Mouse (Mus musculus): ENCODE measurements at regions not wholly inside any gene's neighbourhood (a gene's known extent, or its start where the extent isn't known, plus 50 kb on each side); places are given as distances from the start of the nearest gene placed in this dataset.
A peak's percentile ranks its signal among the peaks of the same experiment; 100 is the strongest.

DNA sequence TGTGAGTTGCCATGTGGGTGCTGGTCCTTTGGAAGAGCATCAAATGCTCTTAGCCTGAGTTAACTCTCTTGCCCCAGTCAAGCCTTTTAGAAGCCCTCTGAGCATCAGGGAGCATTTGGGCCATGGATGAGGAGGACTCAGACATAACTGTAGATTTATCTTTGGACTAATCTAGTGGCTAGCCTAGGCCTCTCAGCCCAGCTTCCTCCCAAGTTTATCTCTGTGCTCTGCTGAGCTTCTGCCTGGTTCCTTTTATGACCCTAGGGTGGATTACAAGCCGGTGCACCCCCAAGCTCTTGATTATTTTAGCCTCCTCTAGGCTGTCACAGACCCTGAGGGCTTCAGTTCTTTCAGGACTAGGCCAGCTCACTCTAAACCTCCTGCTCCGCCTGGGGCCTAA lies 102.6 kb upstream of the Vps8 start:
- no peak for DNase-seq

DNA sequence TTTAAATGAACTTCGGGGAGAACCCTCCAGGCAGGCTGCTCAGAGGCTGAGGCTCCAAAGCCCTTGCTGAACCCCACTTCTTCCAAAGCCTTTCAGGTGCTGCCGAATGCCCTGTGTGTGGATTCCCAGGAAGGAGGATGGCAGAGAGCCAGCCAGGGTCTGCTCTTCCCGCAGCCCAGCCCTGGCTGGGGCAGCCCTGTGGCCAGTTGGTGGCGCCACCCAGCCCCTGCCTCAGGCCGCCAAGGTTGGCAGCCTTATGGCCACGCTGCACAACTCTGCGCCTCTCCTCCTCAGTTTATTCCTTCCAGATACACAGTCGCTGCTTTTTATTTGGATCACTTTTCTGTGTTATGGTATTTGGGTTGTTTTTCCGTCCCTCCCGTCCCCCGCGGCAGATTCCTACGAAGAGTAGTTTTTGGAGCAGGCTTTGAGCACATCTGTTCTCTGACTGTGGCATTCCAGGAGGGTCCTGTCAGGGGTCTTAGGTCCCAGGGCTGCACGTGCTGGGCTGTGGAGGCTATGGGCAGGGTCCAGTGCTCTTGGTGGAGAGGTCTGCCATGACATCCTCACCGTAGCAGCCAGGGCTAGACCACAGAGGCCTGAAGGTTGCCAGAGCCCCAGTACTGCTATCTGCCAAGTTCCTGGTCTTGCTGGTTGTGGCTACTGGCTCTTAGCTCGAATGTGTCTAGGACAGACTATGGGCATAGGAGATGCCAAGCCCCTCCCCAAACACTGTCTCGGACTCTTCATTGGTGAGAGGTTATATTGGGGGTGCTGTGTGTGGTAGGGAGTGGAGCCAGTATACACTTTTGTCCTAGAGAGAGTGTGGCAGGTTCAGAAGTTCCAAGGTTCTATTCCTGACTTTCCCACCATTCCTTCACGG lies 101.5 kb upstream of the Vps8 start:
- peak; percentile 16 for DNase-seq

DNA sequence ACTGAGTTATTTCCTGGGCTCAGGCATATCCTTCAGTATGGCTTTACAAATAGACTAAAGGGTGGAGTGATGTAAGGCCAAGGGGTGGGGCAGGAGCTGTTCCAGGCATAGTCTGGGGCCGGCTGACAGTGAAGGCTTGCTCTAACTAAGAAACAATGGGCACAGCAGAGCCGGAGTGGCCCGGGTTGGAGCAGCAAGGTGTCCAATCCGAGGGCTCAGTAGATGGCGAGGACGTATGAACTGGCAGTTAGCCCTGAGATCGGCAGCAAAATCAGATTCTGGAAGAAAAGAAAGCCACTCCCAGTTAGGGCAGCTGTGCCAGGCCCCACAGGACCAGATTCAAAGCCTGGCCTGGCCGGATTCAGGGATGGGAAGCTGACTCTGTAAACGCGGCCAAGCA lies 100.5 kb upstream of the Vps8 start:
- DNase-seq = peak; percentile 25

DNA sequence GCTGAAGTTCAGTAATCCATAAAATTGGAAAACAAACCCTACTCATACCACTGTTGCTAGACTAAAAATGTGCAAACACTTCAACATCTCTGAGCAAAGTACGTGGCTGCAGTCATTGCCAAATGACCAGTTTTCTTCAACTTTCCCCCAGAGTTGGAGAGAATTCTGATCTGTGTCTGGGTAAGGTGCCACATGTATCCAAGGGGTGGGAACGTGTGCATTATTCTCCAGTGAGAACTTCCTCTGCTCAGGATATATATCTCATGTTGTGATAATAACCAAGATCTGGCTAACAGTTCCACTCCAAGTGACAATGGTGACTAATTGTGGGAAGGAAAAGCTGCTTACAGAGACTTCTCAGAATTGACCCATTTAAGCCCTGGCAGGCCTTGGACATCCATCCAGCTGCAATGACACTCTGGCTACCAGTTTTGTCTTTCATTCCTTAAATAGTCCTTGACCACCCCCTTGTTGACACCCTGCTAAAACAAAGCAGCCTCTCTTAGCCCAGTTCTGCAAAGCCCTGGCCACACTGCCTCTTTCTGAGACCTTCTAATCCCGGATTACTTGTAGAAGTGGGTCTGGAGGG lies 99.4 kb upstream of the Vps8 start:
- no peak for DNase-seq

DNA sequence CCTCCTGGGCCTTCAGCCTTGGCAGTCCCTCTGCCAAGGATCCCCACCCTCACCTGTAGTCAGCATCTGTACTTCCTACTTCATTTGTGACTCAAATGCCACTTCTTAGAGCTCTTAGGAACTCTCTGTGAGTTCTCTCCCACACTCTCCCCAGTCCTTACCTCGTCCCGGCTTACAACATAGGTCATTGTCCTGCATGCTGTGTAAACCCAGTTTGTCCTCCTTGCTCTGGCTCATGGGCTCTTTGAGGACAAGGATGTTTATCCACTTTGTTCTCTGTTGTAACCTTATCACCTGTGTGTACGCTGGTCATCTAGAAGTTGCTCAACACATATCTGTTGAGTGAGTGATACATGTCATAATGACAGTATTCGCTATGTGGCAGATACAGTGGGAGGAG lies 94.9 kb upstream of the Vps8 start:
- DNase-seq = no peak

DNA sequence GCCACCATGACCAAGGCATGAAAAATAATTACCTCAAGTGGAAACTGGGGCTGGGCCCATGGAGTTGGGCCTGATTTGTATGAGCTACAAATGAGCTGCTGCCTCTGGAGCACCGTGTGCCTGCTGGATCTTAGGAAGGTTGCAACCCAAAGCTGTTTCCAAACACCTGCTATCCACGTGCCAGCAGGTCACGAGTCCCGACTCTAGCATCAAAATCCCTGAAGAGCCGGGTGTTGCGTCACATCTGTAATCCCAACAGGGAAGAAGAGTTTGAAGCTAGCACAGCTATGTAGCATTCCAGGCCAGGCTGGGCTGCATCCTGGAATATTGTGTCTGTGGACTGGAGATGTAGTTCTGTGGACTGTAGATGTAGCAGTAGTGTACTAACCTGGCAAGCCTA lies 93.7 kb upstream of the Vps8 start:
- DNase-seq = no peak

DNA sequence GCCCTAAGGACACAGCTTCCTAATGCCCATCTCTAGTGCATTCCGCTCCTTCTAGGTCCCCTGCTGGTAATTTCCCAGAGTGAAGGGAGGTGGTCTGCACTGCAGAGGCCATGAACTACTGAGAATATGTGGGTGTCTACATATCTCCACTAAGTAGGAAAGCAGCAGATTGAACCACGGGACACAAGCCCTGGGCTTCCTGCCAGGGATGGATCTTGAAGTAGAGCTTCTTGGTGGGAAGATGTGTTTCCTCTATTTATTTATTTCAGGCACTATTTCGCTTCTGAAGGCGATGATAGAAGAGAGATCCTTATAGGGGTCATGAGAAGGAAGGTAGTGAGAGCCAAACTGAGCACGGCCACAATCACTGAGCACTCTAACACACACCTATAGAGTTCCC lies 91.7 kb upstream of the Vps8 start:
- DNase-seq = no peak

DNA sequence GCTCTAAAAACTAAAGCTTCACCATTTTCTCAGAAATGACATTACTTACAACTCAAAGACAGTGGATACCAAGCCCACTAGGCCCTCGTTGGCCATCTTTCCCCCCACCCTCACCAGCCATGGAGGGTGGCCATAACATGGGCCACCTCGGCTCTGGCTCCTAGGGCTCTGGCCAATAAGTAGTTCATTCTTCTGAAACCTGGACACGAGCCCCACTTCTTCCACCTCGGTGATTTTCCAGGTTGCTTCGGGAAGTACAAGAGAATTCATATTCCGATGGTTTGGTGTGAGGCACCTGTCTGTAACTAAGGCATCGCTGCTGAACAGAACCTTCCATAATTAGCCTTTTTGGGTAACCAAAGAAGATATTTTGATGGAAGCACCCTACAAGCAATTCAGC lies 90.5 kb upstream of the Vps8 start:
- DNase-seq = no peak

DNA sequence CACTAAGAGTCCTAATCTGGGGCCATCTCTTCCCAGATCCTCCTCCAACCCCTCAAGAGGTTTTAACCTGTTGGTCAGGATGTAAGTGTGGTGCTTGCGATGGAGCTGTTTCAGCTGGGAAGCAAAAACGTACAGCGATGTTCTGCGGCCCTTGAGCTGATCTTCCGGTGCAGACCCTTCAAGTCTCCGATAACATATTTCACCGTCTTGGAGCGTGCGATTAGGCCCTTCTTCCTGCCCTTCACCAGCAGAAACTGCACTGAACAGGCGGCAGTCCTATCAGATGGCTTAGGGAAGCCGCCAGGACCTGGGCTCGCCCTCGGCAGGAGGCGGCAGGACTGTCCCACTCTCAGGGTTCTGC lies 90.1 kb upstream of the Vps8 start:
- DNase-seq = no peak

DNA sequence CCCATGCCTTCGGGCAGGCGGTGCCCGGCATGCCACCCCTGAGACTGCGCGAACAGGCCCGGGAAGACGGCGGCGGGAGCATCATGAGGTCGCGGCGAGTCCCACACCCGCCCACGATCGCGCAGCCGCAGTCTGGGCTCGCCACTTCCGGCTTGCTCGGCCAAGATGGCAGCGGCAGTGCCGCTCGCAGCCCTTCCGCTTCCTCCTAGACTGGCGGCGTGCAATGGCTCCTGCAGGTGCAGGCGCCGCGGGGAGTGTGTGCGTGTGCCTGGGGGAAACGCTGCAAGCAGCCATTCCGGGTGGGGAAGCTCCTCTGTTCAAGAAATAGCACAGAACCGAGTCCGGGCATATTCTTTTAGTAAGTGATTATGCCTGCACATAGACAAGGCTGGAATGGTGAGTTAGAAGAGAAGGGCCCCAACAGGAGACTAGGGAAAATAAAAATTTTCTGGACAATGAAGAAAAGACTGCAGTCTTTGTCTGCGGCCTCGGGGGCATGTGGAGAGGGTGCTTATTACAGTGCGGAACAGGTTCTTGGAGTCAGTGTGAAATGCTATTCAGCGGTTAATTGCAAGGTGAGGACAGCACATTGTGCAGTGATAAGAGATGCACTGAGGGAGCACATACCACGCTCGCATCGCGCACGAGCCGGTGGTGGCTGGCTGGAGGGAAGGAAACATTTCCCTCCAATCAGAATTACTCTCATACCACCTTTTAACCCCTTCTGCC lies 89.5 kb upstream of the Vps8 start:
- DNase-seq = peak; percentile 94

DNA sequence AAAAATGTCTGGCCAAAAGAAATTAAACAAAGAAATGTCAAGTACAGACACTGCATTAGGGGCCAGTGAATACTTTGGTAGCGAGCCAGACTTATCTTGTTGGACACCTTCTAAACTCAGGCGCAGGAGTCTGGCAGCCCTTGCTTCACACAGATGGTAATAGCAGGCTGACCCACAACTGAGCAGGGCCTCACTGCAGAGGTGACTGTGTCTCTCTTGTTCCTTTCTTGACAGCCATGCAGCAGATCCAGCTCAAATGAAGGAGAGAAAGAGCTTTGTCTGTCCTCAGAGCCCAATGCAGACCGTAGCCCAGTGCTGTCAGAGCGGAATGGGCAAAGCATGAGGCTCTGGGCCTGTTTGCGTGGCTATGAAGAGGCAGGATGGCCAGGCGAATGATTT lies 83.9 kb upstream of the Vps8 start:
- no peak for DNase-seq

DNA sequence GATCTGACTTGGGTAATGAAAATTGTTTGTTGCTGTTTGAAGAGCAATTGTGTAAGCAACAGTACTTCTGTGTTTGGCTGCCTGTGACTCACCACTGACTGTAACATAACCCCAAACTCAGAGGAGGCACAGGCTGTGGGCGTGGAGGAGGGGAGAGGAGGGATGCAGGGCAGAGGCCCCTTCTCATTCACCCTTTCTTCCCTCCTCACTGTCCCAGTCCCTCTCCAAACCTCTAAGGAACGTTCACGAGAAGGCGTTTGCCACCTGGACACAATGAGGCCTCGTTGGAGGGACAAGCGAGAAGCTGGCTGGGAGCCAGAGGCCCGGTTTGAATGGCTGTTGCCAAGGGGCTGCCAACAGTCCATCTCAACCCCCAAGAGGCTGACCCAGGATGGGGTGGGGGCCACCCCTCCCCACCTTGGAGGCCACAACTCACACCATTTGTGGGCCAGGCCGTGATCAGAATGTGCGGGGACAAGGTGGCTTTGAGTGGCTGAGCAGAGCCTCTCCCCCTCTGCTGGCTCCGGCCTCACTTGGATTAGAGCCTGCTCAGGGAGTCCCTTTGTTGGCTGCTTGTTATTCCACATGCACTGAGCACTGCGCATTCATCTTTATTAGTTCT lies 83.3 kb upstream of the Vps8 start:
- peak; percentile 54 for DNase-seq

DNA sequence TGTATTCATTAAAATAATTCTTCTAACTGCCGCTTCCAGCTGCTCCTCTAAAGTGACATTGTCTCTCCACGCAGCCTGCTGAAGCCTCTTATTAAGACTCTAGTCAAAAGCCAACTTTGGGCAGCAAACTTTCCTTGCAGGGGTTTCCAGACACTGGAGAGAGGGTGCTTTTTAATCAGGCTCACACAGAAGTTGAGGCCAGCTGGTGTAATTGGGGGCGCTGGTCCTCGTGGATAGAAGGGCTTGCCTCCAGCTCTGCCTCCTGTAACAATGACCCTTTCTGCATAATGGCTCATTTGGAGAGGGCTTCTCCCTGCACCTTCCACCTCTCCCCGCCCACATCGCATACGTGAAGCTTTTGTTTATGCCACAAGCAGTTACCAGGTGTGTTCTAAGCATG lies 82.8 kb upstream of the Vps8 start:
- DNase-seq = no peak

DNA sequence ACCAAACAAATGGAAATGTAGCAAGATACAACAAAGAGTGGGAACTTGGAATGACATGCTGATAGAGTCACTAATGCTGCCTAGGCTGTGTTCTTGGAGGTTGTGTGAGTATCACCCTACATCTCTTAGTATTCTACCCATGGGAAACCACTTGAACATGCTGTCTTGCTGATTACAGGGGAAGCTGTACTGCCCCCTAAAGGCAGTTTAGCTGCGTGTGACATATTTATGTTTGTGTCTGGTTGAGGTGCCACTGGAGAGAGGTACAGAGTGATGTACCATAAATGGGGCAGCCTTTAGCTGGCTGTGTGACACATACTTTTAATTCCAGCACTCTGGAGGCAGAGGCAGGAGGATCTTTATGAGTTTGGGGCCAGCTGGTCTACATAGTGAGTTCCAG lies 73.0 kb upstream of the Vps8 start:
- no peak for DNase-seq

DNA sequence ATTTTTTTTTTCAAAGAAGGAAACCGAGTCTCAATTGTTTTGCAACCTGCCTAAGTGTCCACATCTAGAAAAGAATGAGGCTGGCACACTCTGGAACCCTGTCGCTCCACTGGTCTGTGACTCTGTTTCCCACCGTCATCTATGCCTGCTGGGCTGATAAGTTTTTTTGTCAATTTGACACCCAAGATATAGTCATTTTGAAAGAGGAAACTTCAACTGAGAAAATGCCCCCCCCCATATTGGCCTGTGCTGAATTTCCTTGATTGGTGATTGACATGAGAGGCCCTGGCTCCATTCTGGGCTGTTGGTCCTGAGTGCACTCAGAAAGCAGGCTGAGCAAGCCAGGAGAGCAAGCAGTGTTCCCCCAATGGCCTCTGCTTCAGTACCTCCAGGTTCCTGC lies 71.6 kb upstream of the Vps8 start:
- DNase-seq = no peak

DNA sequence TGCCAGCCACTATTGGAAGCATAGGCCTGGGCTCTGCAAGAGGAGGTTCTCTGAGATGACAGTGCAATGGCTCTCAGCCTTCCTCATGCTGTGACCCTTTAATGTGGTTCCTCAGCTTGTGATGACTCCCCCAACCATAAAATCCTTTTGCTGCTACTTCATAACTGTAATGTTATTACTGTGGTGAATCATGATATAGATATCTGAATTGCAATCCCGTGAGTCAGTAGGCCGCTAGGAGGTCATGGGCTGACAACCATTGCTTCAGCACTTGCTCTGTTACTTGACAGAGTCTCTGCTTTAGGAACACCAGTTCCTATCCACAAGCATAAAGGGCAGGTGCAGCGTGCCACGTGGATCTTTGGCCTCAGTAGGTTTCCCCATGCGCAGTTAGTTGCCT lies 69.8 kb upstream of the Vps8 start:
- no peak for DNase-seq

DNA sequence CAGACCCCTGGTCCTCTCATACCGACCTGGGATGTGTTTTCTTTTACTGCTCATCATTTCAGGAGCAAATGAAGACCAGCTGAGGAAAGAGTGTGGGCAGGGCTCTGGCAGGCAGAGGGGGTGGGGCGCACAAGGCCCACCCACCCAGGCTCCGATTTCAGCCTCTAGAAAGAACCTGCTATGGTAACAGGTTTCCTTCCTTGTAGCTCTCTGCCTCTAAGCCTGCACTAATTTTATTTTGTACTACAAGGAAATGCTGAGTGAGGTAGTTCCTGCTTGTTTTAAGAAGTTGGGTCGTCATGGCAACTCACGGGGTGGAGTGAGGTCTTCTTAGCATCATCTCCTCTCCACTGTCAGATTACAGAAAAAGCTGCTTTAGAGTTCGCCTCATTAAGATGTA lies 69.4 kb upstream of the Vps8 start:
- no peak for DNase-seq

DNA sequence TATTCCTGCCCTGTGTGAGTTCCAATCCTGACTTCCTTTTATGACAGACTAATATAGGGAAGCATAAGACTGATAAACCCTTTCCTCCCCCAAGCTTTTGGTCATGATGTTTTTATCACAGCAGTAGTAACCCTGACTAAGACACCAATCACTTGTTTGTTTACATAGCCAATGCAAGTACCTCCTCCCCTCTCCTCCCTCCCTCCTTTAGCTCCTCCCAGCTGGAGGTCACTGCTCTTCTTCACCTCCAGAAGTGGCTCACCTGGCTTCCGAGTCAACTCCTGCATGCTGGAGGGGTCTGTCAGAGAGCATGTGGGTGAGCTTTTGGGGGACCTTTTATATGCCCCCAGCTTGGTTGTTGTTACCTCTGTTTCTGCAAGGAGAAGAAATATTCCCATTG lies 67.3 kb upstream of the Vps8 start:
- no peak for DNase-seq

DNA sequence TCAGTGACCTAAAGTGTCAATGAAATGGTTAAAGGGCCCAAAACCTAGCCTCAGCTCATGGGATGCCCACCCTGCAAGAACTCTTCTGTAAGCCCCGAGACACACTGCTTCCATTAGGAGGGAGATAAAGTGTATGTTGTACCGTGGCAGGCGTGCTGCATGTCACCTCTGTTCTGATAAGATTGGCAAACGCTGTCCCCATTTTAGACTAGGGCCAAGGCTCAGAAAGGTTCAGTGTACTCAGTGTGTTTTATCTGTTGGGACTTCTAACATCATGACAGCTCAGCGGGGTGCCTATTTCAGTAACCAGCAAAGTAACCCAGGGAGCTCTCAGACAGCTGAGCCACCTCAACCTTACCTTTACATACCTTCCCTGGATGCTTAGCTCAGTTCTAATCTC lies 65.5 kb upstream of the Vps8 start:
- no peak for DNase-seq

DNA sequence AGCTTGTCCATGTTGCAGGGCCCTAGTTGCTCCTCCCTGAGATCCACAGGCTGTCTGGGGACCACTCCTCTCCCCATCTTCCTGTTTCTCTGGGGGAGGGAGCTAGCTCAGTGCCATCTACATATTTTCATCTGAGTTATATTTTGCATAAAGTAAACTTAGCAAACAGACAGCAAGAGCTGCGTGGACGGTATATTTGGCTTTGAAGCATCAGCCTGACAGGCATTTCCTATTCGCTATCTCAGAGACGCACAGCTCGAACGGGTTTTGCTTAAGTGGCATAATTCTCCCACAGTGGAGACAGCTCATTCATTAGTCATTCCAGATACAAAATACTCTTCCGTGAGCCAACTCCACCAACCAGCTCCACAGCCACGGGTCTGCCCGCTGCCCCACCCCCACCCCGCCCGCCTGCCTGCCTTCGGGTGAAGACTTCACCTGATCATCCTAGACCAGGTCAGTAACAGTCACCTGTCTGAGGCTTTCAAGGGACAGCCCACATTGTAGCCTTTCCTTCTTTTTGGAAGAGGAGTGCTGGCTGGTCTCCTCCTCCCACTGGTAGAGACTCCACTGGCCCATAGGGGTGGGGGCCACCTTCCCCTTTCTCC lies 64.5 kb upstream of the Vps8 start:
- DNase-seq = no peak

DNA sequence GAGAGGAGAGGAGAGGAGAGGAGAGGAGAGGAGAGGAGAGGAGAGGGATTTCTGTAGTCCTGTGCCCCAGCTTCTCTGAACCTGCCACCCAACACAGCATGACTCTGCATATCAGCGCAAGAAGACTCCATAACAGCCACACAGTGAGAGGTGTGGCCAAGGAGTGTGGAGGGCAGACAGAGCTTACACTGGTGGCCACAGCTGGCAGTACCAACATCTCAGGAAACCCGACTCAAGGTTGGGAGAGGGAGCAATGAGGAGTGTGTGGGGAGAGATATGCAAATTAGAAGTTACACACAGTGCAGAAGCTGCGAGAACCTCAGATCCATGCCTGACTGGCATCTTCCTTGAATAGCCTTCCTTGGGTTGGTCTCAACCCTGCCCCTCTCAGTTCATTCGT lies 63.5 kb upstream of the Vps8 start:
- DNase-seq = no peak

DNA sequence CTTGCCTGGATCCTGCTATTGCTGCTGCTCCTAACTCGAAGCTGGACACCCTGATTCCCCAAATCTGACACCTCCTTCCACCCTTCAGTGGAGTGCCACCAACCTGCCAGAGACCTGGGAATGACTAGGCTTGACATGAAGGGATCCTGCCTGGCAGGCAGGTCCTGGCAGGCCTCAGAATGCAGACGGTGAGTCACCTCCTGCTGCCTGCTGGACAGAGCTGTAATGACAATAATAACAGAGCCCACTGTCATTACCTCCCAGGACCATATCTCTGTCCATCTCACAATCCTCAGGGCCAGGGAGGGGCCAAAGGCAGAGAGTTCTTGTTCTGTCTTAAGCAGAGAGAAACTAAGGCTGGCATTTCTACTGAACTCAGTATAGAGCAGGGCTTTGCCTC lies 61.5 kb upstream of the Vps8 start:
- peak; percentile 12 for DNase-seq
